Mouse (Mus musculus): Measurements from ENCODE around the gene Ifi208.
"Not testable (repeated sequence)": the region's sequence is repeated elsewhere in the genome, so short reads cannot be mapped to it uniquely, and the experiment has no call there.

Ifi208 gene

DNA sequence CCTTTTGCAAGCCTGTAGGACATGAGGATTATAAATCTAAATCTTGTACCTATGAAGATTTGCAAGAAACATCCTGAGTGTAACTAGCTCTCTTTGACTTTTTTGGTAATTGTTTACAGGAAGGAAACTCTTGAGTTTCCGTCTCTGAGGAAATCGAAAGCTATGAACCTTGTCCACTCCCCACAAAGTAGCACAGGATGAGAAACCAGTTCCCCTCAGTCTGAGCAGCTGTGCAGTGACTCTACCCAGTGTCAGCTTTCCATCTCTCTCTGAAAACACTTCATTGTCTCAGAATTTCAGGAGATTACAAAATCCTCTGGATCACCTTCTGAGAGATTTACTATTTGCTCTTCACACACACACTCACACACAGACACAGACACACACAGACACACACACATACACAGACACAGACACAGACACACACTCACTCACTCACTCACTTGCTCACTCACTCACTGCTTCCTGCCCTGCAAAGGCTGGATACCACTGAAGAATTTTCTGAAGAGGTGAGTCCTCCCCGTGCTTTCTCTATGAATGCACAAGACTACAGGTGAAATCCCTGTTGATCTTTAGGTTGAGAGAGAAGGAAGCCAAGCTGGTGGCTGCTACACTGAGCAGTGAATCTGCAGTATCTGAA, at the start of gene Ifi208:
TSS of gene Ifi208 (plus strand) at position 218 of the 640 bp plus-strand sequence.
- peak; percentile 3 for DNase-seq

GRCm38 (mm10) chr1:173624052-173624451, 49.4 kb upstream of the Ifi208 start:
- no peak for DNase-seq

DNA sequence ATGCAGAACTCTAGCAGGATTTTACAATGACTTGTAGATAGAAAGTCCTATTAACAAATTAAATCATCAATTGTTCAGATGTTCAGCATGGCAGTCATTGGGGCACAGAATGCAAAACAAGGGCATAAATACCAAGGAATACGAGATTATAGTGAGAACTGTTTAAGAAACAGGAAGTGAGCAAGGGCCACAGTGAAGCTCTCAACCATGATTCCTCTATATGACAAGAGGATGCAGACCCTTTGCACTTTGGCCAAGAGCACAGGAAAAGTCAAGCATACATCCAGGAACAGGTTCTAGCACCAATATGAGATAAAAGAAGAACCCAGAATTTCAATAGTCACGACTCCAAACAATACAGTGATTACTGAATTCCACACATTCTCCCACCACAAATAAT, 46.8 kb upstream of the Ifi208 start:
- DNase-seq, result no peak

- not testable (repeated sequence) for DNase-seq
Observed at GRCm38 (mm10) chr1:173630622-173631021, 42.9 kb upstream of the Ifi208 start, which contains the start of gene Ifi209. Gene Ifi209, plus strand, starts transcription at chr1:173630917.

DNA sequence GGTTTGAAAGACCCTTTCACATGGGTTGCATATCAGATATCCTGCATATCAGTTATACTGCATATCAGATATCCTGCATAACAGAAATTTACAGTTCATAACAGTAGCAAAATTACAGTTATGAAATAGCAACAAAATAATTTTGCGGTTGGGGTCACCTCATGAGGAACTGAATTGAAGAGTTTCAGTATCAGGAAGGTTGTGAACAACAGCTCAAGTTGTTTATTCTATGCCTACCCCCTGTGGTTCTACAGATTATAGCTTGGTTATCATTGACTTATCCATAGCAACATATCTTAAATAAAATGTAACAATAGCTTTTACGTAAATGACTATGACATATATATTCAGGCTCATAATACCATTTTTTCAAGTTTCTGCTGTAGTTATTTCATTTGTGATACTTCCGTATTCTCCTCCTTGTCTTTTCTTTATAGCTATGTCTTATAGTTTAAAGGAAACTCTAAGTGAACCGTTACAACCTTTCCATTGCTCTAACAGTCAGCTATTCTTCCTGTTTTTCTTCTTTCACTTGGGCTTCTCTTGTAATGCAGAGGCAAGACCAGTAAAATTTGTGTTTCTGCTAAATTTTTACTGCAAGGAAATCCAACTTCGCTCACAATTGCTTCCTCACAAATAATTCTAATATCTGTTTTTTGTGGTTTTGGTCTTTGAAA, 39.4 kb upstream of the Ifi208 start:
- no peak for DNase-seq

DNA sequence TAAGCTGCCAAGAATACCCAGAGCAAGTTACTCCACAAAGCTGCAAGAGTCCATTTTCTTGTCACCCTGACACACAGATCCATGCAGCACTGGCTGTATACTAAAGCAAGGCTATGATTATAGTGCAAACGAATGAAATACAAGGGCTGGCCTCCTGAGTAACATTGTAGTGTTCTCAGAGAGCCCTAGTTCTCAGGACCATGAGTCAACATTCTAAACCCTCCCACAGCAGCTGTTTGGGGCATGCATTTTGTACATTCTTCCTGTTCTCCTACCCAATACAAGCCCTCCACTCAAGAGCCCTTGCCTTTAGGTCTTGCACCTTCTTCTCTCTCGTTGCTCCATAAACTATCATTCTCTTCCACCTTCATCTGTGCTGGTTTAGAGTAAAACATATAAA, 28.1 kb upstream of the Ifi208 start:
- no peak for DNase-seq

DNA sequence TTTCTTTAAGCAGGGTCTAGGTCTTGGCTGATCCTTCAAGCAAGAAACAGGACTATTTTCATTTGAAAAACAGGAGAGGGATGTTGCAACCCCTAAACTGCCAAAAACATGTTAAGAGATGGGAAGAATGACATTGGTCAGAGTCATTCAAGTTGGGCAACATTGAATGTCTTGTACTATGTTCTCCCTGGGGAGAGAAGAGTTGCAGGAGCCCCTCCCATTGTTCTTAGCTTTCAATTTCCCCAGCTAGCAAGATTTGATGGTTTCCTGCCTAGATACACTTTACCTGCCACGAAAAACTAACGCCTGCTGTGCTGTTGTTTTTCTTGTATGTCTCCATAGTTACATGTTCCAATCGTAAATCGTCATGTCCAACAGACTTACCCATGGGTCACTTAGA, 15.5 kb upstream of the Ifi208 start:
- DNase-seq, result no peak

DNA sequence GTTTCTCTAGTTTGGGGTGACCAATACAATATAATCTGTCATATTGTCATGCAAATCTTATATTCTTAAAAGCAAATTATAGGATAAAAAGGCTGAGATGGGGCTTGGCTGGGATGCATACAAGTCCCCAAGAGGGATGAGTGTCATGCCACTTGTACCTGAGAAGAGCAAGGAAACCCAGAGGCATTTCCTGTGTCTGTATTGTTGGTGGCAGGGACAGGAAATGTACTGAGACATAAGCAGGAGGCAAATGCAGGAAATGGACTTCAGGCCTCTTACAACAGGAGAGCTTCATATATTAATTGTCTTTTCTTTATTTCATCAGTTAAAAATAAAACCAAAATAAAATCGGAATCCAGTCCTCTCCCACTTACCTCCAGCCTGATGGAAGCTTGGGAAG, 5.1 kb downstream of the Ifi208 start:
- not testable (repeated sequence) for DNase-seq

GRCm38 (mm10) chr1:173694270-173694669, 20.8 kb downstream of the Ifi208 start:
- DNase-seq, result no peak

DNA sequence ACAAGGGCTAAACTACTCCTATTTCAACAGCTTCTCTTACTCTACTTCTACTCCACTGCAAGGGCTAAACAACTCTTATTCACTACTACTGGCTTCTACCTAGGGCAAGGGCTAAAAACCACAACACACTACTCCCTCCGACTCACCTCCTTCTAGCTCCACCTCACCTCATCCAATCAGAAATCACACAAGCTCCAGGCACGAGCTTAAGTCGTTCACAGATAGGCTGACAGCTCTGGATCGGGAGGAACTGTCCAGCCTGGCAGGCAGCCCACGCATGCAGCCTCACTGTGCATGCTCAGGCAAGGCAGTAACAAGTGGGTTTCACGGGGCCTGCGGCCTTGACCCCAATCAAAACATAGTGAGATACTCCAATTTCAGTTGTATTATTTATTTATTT, 59.7 kb downstream of the Ifi208 start:
- DNase-seq, result no peak

DNA sequence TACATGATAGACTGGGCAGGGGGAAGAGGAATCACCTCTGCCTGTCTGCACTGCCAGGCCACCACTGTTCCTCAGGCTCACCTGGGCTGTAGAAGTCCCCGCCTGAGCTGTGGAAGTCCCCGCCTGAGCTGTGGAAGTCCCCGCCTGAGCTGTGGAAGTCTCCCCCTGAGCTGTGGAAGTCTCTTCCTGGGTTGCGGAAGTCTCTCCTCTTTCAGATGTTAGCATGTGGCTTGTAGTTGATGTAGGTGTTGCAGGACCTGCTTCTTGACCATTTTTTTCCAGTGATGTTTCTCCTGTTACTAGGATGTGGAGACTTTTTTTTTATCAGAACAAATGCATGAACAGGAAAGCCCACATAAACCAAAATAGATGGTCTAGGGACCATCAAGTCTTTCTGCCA, 61.5 kb downstream of the Ifi208 start:
- not testable (repeated sequence) for DNase-seq

GRCm38 (mm10) chr1:173736986-173737385, 63.5 kb downstream of the Ifi208 start:
- DNase-seq, result no peak

DNA sequence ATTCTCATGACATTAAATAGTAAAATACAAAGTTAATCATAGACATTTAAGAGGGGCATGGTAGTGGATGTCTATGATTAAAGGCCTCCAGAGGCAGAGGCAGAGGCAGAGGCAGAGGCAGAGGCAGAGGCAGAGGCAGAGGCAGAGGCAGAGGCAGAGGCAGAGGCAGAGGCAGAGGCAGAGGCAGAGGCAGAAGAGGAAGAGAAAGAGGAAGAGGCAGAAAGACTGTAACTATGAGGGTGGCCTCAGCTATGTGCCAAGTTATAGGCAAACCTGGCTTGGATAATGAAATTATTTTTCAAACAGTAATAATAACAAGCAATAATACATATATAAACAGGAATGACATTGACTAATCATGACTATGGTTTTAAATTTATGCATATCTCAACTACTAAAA, 67.1 kb downstream of the Ifi208 start:
- DNase-seq, result no peak

DNA sequence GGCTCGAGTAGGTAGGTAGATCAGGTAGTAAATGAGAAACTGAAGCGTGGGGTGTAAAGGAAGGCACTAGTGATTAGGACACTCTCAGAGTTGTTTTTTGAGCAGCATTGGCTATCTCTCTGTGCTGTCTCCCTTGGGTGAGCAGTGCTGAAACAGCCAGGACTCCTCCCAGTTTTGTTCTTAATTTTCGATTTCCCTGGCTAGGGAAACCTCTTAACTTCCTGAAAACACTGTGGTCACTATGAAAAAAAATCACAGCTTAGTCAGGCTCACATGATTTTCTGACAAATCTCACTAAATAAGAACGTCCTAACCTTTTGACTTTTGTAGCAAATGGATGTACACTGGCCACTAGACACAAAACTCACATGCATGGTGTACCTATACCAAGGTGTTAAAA, 68.2 kb downstream of the Ifi208 start, which contains the start of gene Ifi207:
TSS of gene Ifi207 (minus strand) at position 92 of the 400 bp plus-strand sequence.
- no peak for DNase-seq

GRCm38 (mm10) chr1:173742262-173742661, 68.8 kb downstream of the Ifi208 start:
- no peak for DNase-seq

Data from lung, postnatal 10 days (tissue).